23 mouse cellular contexts compared by ENCODE assay signal in genomic region chr2:10343523-10343922, GRCm38 (mm10). TPM values are rescaled to one million over a fixed set of nuclear protein-coding genes. Genes with fewer than 3 reads are reported as not detected.
DNase-seq lines count a peak whose midpoint lies in the region; ATAC-seq and TF ChIP-seq lines count a peak whose summit lies in the region.
"Had no signal": no experiment of that assay in that cellular context is flagged by ENCODE, and none has a peak within 500 bp of the region (broad histone marks: within the 10 kb centered on the region; RNA-seq: fewer than 3 reads in every experiment).

No protein-coding gene starts in this region.

- H3K4me3 ChIP-seq in midbrain, embryonic 11.5 days (ENCODE audit: low read depth, low read length): no peak overlapping the region
- H3K4me3 ChIP-seq in midbrain, embryonic 10.5 days: no peak overlapping the region
- H3K4me3 ChIP-seq in CH12.LX (replicated peaks in 1 of 3; ENCODE audit: low read depth in 2 of 3, low read length in 2 of 3, poor library complexity in 1 of 3): peak overlapping the region in 1 of 3 experiments; percentile 25
- no peak overlapping the region for H3K4me3 ChIP-seq in hindbrain, embryonic 13.5 days
- H3K4me3 ChIP-seq: embryonic facial prominence, embryonic 15.5 days; erythroblast, embryonic 14.5 days; forebrain, embryonic 10.5 days; heart, embryonic 10.5 days; heart, embryonic 15.5 days had no signal

- dilution Hi-C loops in CH12.LX (cut with MboI; ENCODE audit: extremely low pct_ligation_motif_present, extremely low pct_unique_long_range_greater_than_20kb, low sequenced_read_pairs): no loop called here

- TF ChIP-seq CTCF in CH12.LX (conservative IDR thresholded peaks at IDR 0.05 in 1 of 2, IDR thresholded peaks at IDR 0.05 in 1 of 2; ENCODE audit: low read depth in 2 of 2, low read length in 2 of 2): no peak

- H3K4me2 ChIP-seq in midbrain, embryonic 11.5 days: no peak overlapping the region
- H3K4me2 ChIP-seq in CH12.LX (ENCODE audit: insufficient read depth, low read depth, poor library complexity, severe bottlenecking): peak overlapping the region; percentile 39
- H3K4me2 ChIP-seq in hindbrain, embryonic 13.5 days: no peak overlapping the region
- H3K4me2 ChIP-seq: embryonic facial prominence, embryonic 15.5 days; heart, embryonic 15.5 days; hindbrain, embryonic 14.5 days had no signal

- no peak for TF ChIP-seq RAD21 in CH12.LX (IDR thresholded peaks at IDR 0.05; ENCODE audit: low read depth, low read length)

- no peak for TF ChIP-seq EP300 in CH12.LX (IDR thresholded peaks at IDR 0.05; ENCODE audit: low read length)

- no peak overlapping the region for H3K9ac ChIP-seq in midbrain, embryonic 11.5 days (ENCODE audit: low read length)
- H3K9ac ChIP-seq in CH12.LX (ENCODE audit: insufficient read depth, low read depth): no peak overlapping the region; the same call in 1 of the 2 replicates
- H3K9ac ChIP-seq in hindbrain, embryonic 13.5 days: no peak overlapping the region
- H3K9ac ChIP-seq: embryonic facial prominence, embryonic 15.5 days; heart, embryonic 15.5 days; hindbrain, embryonic 14.5 days had no signal

- H3K27ac ChIP-seq in midbrain, embryonic 11.5 days (ENCODE audit: low read depth, low read length): no peak overlapping the region
- no peak overlapping the region for H3K27ac ChIP-seq in midbrain, embryonic 10.5 days (replicated peaks)
- no peak overlapping the region for H3K27ac ChIP-seq in CH12.LX (ENCODE audit: insufficient read depth, low read depth)
- no peak overlapping the region for H3K27ac ChIP-seq in hindbrain, embryonic 13.5 days
- H3K27ac ChIP-seq: embryonic facial prominence, embryonic 15.5 days; forebrain, embryonic 10.5 days; heart, embryonic 10.5 days; heart, embryonic 15.5 days; hindbrain, embryonic 14.5 days had no signal

- H3K9me3 ChIP-seq in midbrain, embryonic 11.5 days (ENCODE audit: control insufficient read depth, low read length): no peaks in the 10 kb centered on the region
- no peaks in the 10 kb centered on the region for H3K9me3 ChIP-seq in midbrain, embryonic 10.5 days (replicated peaks)
- no peaks in the 10 kb centered on the region for H3K9me3 ChIP-seq in CH12.LX (replicated peaks; ENCODE audit: low read length)
- H3K9me3 ChIP-seq in hindbrain, embryonic 13.5 days: no peaks in the 10 kb centered on the region
- H3K9me3 ChIP-seq: embryonic facial prominence, embryonic 15.5 days; forebrain, embryonic 10.5 days; heart, embryonic 10.5 days; heart, embryonic 15.5 days had no signal

- TF ChIP-seq POLR2A in CH12.LX (IDR thresholded peaks at IDR 0.05; ENCODE audit: low read depth, low read length): no peak

- in situ Hi-C loops in CH12.LX (cut with MboI; ENCODE audit: low pct_ligation_motif_present, low pct_unique_long_range_greater_than_20kb, low sequenced_read_pairs): no loop called here

- no peak for ATAC-seq in midbrain, embryonic 11.5 days (ENCODE audit: low FRiP score)
- peak; percentile 75 for ATAC-seq in inflammation-experienced regulatory T-cells, adult 6 months
- ATAC-seq in hindbrain, embryonic 13.5 days (ENCODE audit: low FRiP score): no peak
- ATAC-seq: forebrain, embryonic 14.5 days had no signal

- H3K27me3 ChIP-seq in midbrain, embryonic 11.5 days (ENCODE audit: control insufficient read depth, insufficient read depth, low read length): no peaks in the 10 kb centered on the region
- no peaks in the 10 kb centered on the region for H3K27me3 ChIP-seq in midbrain, embryonic 10.5 days (ENCODE audit: low read depth, poor library complexity, severe bottlenecking)
- H3K27me3 ChIP-seq in CH12.LX (replicated peaks): no peaks in the 10 kb centered on the region
- no peaks in the 10 kb centered on the region for H3K27me3 ChIP-seq in hindbrain, embryonic 13.5 days
- H3K27me3 ChIP-seq: embryonic facial prominence, embryonic 15.5 days; heart, embryonic 15.5 days had no signal

- no peaks in the 10 kb centered on the region for H3K36me3 ChIP-seq in midbrain, embryonic 11.5 days (ENCODE audit: control insufficient read depth, insufficient read depth, low read length)
- no peaks in the 10 kb centered on the region for H3K36me3 ChIP-seq in midbrain, embryonic 10.5 days
- no peaks in the 10 kb centered on the region for H3K36me3 ChIP-seq in CH12.LX (replicated peaks in 1 of 2; ENCODE audit: control insufficient read depth in 1 of 2, insufficient read depth in 1 of 2, low read length in 1 of 2)
- no peaks in the 10 kb centered on the region for H3K36me3 ChIP-seq in hindbrain, embryonic 13.5 days
- H3K36me3 ChIP-seq: embryonic facial prominence, embryonic 15.5 days; forebrain, embryonic 10.5 days; heart, embryonic 10.5 days; heart, embryonic 15.5 days had no signal

- H3K79me2 ChIP-seq in CH12.LX (replicated peaks; ENCODE audit: control insufficient read depth, extremely low read depth, insufficient read depth, poor library complexity, severe bottlenecking): no peaks in the 10 kb centered on the region

- peak; percentile 35 for DNase-seq in midbrain, embryonic 11.5 days (ENCODE audit: low spot score, missing footprints)
- no peak for DNase-seq in midbrain, embryonic 10.5 days (ENCODE audit: low spot score)
- DNase-seq in A20 (ENCODE audit: low read depth, low spot score): peak; percentile 17
- DNase-seq in CH12.LX (ENCODE audit: extremely low read depth): no peak
- DNase-seq in adrenal gland, postnatal 10 days: no peak
- no peak for DNase-seq in cerebellum, postnatal 36 days
- DNase-seq: adrenal gland, adult 2 months; adrenal gland, postnatal 36 days; cerebellum, adult 2 months; cerebellum, postnatal 10 days; embryo, embryonic 11 days; heart, adult 18-20 months; heart, postnatal 14 days had no signal

- H3K4me1 ChIP-seq in midbrain, embryonic 11.5 days (ENCODE audit: control insufficient read depth, insufficient read depth, low read length): no peaks in the 10 kb centered on the region
- no peaks in the 10 kb centered on the region for H3K4me1 ChIP-seq in midbrain, embryonic 10.5 days
- H3K4me1 ChIP-seq in CH12.LX (ENCODE audit: control insufficient read depth in 1 of 2, insufficient read depth in 2 of 2): peaks cover 22 to 43% of the 10 kb centered on the region in 2 experiments
- no peaks in the 10 kb centered on the region for H3K4me1 ChIP-seq in hindbrain, embryonic 13.5 days (replicated peaks)
- H3K4me1 ChIP-seq: embryonic facial prominence, embryonic 15.5 days; forebrain, embryonic 10.5 days; heart, embryonic 10.5 days; heart, embryonic 15.5 days had no signal

- 92% methylated on average over 5 of the region's 5 CpGs for WGBS in midbrain, embryonic 11.5 days
- 88% methylated on average over 5 of the region's 5 CpGs for WGBS in midbrain, embryonic 10.5 days
- WGBS in hindbrain, embryonic 13.5 days: 88% methylated on average over 5 of the region's 5 CpGs

TF ChIP-seq in CH12.LX, 34 proteins besides CTCF, POLR2A, EP300 and RAD21:
- TF ChIP-seq NELFE (IDR thresholded peaks at IDR 0.05; ENCODE audit: low read depth, low read length): no peak
- no peak for TF ChIP-seq IRF4 (IDR thresholded peaks at IDR 0.05; ENCODE audit: low read depth, low read length)
- TF ChIP-seq USF2 (conservative IDR thresholded peaks at IDR 0.05; ENCODE audit: low read depth, low read length): no peak
- TF ChIP-seq CHD1 (IDR thresholded peaks at IDR 0.05; ENCODE audit: low read depth, low read length): no peak

RNA-seq across cellular contexts. Expression of gene Sfmbt2, which starts 26.8 kb away (rescaled TPM):
- 1.8 and 1.9 TPM in 2 replicates for polyA plus RNA-seq in midbrain, embryonic 11.5 days (2014; fragmentation: Nextera tagmentation; extraction: Ambion mirVana)
- 1.8 and 2.0 TPM in 2 replicates for polyA plus RNA-seq in midbrain, embryonic 10.5 days (2016; fragmentation: Nextera tagmentation; extraction: Ambion mirVana)
- total RNA-seq in CH12.LX (2012; rRNA removed) (not detected in 2 replicates), CH12.LX (2014; rRNA removed) (not detected in 2 replicates)
- not detected in 2 replicates for polyA plus RNA-seq in CH12.LX (2012; ENCODE audit: insufficient read length, low read depth)
- polyA plus RNA-seq in inflammation-experienced regulatory T-cells, adult 6 months (2017; shearing (Covaris generic)): 1 to 10 TPM; 1.2 to 2.9 (median 2.7) TPM
- 1 to 10 TPM; 1.4 TPM for total RNA-seq in adrenal gland, postnatal 10 days (2021)
- 4.1 and 4.6 TPM in 2 replicates for polyA plus RNA-seq in hindbrain, embryonic 13.5 days (2015; fragmentation: Nextera tagmentation; extraction: Ambion mirVana)
- total RNA-seq: MEL had no signal
- polyA plus RNA-seq: erythroblast, embryonic 14.5 days had no signal

Comparison
In these comparisons a context has a peak if more than half of its experiments do, and no peak if none do; other contexts are left out.
1. DNase-seq: peak in midbrain, embryonic 11.5 days (single experiment) and A20 (single experiment); none in midbrain, embryonic 10.5 days (single experiment), CH12.LX (single experiment), adrenal gland, postnatal 10 days (single experiment) and cerebellum, postnatal 36 days (0 of 2).